Mouse (Mus musculus) ES-E14 (cell line): Measurements from ENCODE around the gene Mapk10.

Experiments used
- CHD2 ChIP-seq: IDR thresholded peaks from 2 replicates; pipeline ENCODE4 v1.6.1; 2014; ENCODE audit warnings: mild to moderate bottlenecking, low read depth, low read length, inconsistent platforms
- MAFK ChIP-seq: IDR thresholded peaks from 2 replicates; pipeline ENCODE4 v1.6.1; 2014; ENCODE audit warnings: mild to moderate bottlenecking, low read depth, low read length, inconsistent platforms; ENCODE audit not compliant: insufficient read depth
- ZC3H11A ChIP-seq: IDR thresholded peaks from 2 replicates; pipeline ENCODE4 v1.6.1; 2012; ENCODE audit warnings: low read depth, mild to moderate bottlenecking, inconsistent platforms, low read length, borderline replicate concordance

DNA sequence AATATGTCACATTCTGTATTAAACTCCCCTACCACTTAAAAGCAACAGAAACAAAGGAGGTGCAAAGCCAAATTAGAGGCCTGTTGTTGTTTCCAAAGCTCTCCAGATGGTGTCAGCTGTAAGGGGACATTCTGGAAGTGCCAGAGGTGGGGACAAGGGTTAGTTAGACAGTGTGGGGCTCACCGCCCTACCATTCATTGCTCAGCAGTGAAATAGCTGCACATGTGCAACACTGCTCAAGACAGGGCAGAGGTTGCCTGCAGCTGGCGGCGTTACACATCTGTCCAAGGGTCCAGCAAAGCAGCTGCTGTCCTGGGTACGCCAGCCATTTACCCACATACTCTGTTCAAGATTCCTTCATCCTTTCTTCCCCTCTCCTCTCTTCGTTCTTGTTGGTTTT is 342.9 kb downstream of the Mapk10 start:
- TF ChIP-seq MAFK (no peak), CHD2 (no peak), ZC3H11A (no peak)
